Mouse (Mus musculus) small intestine, adult 2 months (tissue): Measurements from ENCODE around the gene Kcnh7.

Source experiments
- CTCF ChIP-seq: fragments of 200-500 bp; IDR thresholded peaks from 2 replicates; pipeline ENCODE4 v1.5.1; 2012; ENCODE audit warnings: low read depth, mild to moderate bottlenecking, control low read depth, inconsistent platforms, low read length, moderate library complexity, mixed read lengths; ENCODE audit not compliant: insufficient replicate concordance, insufficient read length; ENCODE audit errors: extremely low read depth
- POLR2A ChIP-seq: fragments of 200-500 bp; IDR thresholded peaks from 2 replicates; pipeline ENCODE4 v1.6.1; 2012; ENCODE audit warnings: low read depth, mild to moderate bottlenecking, control low read depth, inconsistent platforms, low read length, moderate library complexity

GRCm38 (mm10) chr2:63207435-63207834 is 23.3 kb upstream of the Kcnh7 start:
- TF ChIP-seq POLR2A (no peak), CTCF (no peak)
